Mouse (Mus musculus) embryonic facial prominence, embryonic 15.5 days (tissue): Measurements from ENCODE around the gene Fbxo48. TPM values are rescaled to one million over a fixed set of nuclear protein-coding genes. Genes with fewer than 3 reads are reported as not detected.

Experiments used
- ATAC-seq: fragments of 200-750 bp; cut with Nextera tagmentation; 2 replicates; pipeline ENCODE4 v1.8.0; 2017; ENCODE audit warnings: low read depth, moderate TSS enrichment; ENCODE audit not compliant: insufficient number of reproducible peaks, low FRiP score, low TSS enrichment
- H3K27ac ChIP-seq: fragments of 300-500 bp; sonication (generic); replicated peaks from 2 replicates; pipeline ENCODE4 v1.5.1; 2015; ENCODE audit warnings: mild to moderate bottlenecking, inconsistent platforms
- H3K27me3 ChIP-seq: fragments of 300-500 bp; sonication (generic); 2 replicates; pipeline ENCODE4 v1.6.1; 2015; ENCODE audit warnings: inconsistent platforms
- H3K36me3 ChIP-seq: fragments of 300-500 bp; sonication (generic); 2 replicates; pipeline ENCODE4 v1.6.1; 2015; ENCODE audit warnings: mild to moderate bottlenecking, inconsistent platforms
- H3K4me1 ChIP-seq: fragments of 300-500 bp; sonication (generic); 2 replicates; pipeline ENCODE4 v1.6.1; 2015; ENCODE audit warnings: inconsistent platforms
- H3K4me2 ChIP-seq: fragments of 300-500 bp; sonication (generic); replicated peaks from 2 replicates; pipeline ENCODE4 v1.6.1; 2015; ENCODE audit warnings: mild to moderate bottlenecking, inconsistent platforms
- H3K4me3 ChIP-seq: fragments of 300-500 bp; sonication (generic); replicated peaks from 2 replicates; pipeline ENCODE4 v1.5.1; 2015; ENCODE audit warnings: mild to moderate bottlenecking, inconsistent platforms
- H3K9ac ChIP-seq: fragments of 300-500 bp; sonication (generic); 2 replicates; pipeline ENCODE4 v1.6.1; 2015; ENCODE audit warnings: inconsistent platforms
- H3K9me3 ChIP-seq: fragments of 300-500 bp; sonication (generic); replicated peaks from 2 replicates; pipeline ENCODE4 v1.6.1; 2016; ENCODE audit warnings: inconsistent platforms
- WGBS: fragments of 180-500 bp; shearing (Covaris S2); methylation state at CpG from one replicate; pipeline ENCODE4 v1.1.7; 2015; 5-methylcytosine and 5-hydroxymethylcytosine counted together
- polyA plus RNA-seq: library from polyadenylated mRNA; unstranded; fragments of >200 nt; fragmentation: Nextera tagmentation; extraction: Ambion mirVana; gene quantifications from 2 replicates; pipeline ENCODE4 v1.2.1, GENCODE M21; 2015

Fbxo48 gene
- polyA plus RNA-seq: 0.98 and 1.2 TPM in 2 replicates

DNA sequence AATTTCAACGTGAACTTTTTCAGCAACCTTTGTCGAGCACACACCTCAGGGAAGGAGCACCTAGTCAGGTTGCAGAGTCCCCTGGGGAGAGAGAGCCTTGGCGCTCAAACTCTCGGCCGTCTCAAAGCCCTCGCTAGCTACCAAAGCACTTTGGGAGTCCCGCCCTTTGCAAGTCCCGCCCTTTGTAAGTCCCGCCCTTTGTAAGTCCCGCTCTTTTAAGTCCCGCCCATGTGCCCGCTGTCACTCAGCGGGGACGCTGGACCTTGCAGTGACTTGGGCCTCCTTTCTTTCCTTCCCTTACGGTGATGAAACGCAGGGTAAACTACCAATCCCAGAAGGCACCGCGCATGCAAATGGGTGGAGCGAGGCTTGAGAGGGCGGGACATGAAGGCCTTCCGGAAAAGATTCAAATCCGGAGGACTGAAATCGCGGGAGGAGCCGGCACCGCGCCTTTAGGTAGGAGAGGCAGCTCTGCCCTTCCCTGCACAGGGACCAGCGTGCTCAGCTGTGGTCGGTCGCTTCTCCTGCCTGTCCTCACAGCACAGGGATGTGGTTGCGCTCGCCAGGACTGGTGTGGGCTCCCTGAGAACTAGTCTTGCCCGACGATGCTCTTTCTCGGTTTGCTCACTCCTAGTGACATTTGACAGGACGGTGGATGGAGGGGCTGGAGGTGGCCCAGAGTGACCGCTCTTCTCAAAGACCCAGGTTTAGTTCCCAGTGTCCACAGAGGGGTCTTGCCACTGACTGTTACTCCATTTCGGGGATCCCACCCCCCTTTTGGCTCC, at the start of gene Fbxo48:
Gene Fbxo48, plus strand, starts transcription at position 400 of the 785 bp plus-strand sequence.
- H3K27me3 ChIP-seq: no peaks in the 10 kb centered on the region
- H3K27ac ChIP-seq: peak within 1 kb of the TSS; percentile 44; the same call in 1 of the 2 replicates
- H3K4me1 ChIP-seq: peaks cover 21% of the 10 kb centered on the region; the same call in 1 of the 2 replicates
- peak within 1 kb of the TSS; percentile 72 for H3K4me2 ChIP-seq
- peak within 1 kb of the TSS; percentile 57 for H3K4me3 ChIP-seq
- under 1% methylated on average over 38 of the region's 38 CpGs for WGBS
- peak; percentile 100 for ATAC-seq
- H3K9me3 ChIP-seq: no peaks in the 10 kb centered on the region
- H3K9ac ChIP-seq: peak within 1 kb of the TSS; percentile 50
- H3K36me3 ChIP-seq: no peaks in the 10 kb centered on the region

DNA sequence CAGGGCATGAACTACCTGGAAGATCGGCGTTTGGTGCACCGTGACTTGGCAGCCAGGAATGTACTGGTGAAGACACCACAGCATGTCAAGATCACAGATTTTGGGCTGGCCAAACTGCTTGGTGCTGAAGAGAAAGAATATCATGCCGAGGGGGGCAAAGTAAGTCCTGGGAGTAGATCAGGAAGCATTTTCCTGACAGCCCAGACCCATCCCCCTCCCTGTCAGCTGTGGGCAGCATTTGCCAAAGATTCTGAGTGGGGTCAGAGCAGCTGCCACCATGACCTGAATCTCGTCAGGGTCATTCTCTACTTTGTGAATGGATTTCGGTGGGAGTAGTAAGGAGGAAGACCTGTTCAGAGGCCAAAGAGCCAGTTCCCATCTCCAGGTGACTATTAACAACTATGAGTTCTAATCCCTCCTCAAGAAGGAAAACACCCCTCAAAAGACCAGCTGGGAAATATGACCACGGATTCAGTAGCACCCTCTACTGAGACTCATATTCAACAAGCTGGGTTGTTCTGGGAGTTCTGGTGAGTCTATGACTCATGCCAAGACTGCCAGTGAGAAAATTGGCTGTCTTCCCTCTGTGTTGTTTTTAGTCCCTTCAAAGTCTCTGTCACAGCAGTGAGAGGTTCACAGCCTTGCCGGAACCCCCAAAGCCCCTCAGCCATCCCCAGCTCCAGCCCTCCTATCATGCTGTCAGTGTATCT, 46.7 kb upstream of the Fbxo48 start:
- Histone ChIP-seq H3K27ac (no peak overlapping the region), H3K4me2 (no peak overlapping the region), H3K9me3 (no peaks in the 10 kb centered on the region), H3K36me3 (peaks cover 10% of the 10 kb centered on the region; the same call in 1 of the 2 replicates), H3K4me1 (no peaks in the 10 kb centered on the region), H3K27me3 (no peaks in the 10 kb centered on the region), H3K9ac (no peak overlapping the region), H3K4me3 (no peak overlapping the region)
- 70% methylated on average over 8 of the region's 8 CpGs for WGBS
- no peak for ATAC-seq

DNA sequence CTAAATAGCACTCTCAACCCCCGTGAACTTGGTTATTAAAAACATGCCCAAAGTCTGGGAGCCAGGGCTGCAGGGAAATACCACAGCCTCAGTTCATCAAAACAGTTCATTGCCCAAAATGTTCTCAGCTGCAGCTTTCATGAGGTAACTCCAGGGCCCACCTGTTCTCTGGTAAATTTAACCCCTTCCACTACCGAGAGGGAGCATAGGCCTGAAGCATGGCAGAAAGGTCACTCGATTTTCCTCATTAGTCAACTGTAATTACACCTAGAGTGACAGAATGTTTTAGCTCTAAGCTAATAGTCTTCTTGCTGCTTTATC, 46.2 kb upstream of the Fbxo48 start:
- WGBS: 34% methylated on average over 3 of the region's 3 CpGs

DNA sequence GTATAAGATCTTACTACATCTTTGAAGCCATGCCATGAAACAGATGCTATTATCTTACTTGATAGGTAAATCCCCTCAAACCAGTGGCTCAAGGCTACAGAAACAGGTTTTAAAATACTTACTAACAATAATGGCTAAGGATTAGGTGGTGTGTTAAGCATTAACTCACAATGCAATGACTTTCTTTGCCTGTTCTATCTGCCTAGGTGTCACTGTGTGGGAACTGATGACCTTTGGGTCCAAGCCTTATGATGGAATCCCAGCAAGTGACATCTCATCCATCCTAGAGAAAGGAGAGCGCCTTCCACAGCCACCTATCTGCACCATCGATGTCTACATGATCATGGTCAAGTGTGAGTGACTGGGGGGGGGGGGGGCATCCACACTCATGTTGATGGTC, 44.6 kb upstream of the Fbxo48 start:
- Histone ChIP-seq H3K27ac (no peak overlapping the region), H3K9me3 (no peaks in the 10 kb centered on the region), H3K4me2 (no peak overlapping the region), H3K4me1 (no peaks in the 10 kb centered on the region), H3K36me3 (peaks cover 17% of the 10 kb centered on the region), H3K4me3 (no peak overlapping the region), H3K27me3 (no peaks in the 10 kb centered on the region), H3K9ac (no peak overlapping the region)
- ATAC-seq: no peak
- 94% methylated on average over 2 of the region's 2 CpGs for WGBS

More for the DNA sequence above, 46.2 kb upstream of the Fbxo48 start:
- Histone ChIP-seq H3K9me3 (no peaks in the 10 kb centered on the region), H3K4me2 (no peak overlapping the region), H3K36me3 (peaks cover 7% of the 10 kb centered on the region; the same call in 1 of the 2 replicates), H3K27ac (no peak overlapping the region), H3K9ac (no peak overlapping the region), H3K4me3 (no peak overlapping the region), H3K27me3 (no peaks in the 10 kb centered on the region), H3K4me1 (no peaks in the 10 kb centered on the region)
- no peak for ATAC-seq

DNA sequence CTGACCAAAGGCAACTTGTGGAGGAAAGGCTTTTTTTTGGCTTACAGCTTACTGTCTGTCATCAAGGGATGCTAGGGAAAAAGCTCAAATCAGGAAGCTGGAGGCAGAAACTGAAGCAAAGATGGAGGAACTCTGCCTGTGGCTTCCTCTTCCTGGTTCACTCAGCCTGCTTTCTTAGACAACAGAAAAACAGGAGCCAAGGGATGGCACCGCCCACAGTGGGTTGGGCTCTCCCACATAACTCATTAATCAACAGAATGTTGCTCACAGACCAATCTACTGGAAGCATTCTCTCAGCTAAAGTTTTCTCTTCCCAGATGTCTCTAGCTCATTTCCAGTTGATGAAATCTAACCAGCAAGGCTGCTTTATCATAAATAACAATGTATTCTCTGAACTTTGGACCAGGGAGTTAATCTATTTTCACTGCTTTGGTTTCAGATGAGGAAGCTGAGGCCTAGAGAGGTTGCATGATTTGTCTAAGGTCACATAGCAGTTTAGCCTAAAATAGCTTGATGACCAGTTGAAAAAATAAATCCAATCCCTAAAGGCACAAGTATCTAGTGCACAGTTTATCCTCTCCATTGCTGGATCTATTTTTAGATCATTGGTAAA, 43.6 kb upstream of the Fbxo48 start:
- 86% methylated on average over 1 of the region's 1 CpGs for WGBS
- no peak overlapping the region for H3K9ac ChIP-seq
- H3K27ac ChIP-seq: no peak overlapping the region
- H3K9me3 ChIP-seq: no peaks in the 10 kb centered on the region
- H3K27me3 ChIP-seq: no peaks in the 10 kb centered on the region
- no peaks in the 10 kb centered on the region for H3K4me1 ChIP-seq
- no peak overlapping the region for H3K4me3 ChIP-seq
- no peak overlapping the region for H3K4me2 ChIP-seq
- peaks cover 17% of the 10 kb centered on the region for H3K36me3 ChIP-seq
- no peak for ATAC-seq

DNA sequence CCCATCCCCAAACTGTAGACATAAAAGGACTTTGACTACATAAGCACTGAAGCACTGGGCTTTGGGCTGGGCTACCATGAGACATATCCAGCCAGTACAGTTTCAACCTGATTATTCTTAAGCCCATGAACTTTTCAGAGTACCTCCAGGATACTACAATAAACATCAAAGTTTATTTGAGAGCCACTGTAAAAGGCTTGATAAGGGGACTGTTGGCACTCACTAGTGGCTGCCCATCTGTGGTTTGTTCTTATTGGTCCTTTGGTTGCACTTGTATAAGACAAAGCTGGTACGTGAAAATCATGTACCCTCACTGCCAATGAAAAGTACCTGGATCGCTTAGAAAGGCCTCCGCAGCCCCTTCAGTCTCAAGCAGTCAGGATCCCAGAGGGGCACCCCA, 36.4 kb upstream of the Fbxo48 start:
- ATAC-seq: no peak
- Histone ChIP-seq H3K9ac (no peak overlapping the region), H3K27me3 (no peaks in the 10 kb centered on the region), H3K36me3 (peaks cover 12% of the 10 kb centered on the region), H3K4me2 (no peak overlapping the region), H3K27ac (no peak overlapping the region), H3K9me3 (no peaks in the 10 kb centered on the region), H3K4me1 (no peaks in the 10 kb centered on the region), H3K4me3 (no peak overlapping the region)
- WGBS: 76% methylated on average over 3 of the region's 3 CpGs

DNA sequence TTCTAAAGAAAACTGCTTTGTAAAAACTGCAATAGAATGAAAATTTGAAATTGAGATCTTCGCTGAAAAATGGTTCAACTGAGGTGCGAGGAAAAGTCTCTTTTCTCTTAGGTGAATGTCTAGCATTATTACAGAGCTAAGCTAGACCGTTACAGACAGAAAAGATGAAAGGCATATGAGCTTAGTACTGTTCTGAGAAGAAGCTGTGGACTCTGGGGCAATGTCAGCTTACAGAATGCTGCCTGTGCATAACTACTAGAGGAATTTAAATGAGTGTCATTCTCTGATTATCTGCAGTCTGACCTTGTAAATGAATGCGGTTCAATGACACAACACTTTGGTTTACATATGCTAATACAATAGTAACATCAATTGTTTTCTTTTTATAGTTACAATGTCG, 35.3 kb upstream of the Fbxo48 start:
- no peak overlapping the region for H3K4me3 ChIP-seq
- no peak for ATAC-seq
- no peaks in the 10 kb centered on the region for H3K27me3 ChIP-seq
- H3K9ac ChIP-seq: no peak overlapping the region
- H3K4me1 ChIP-seq: no peaks in the 10 kb centered on the region
- 79% methylated on average over 5 of the region's 5 CpGs for WGBS
- H3K4me2 ChIP-seq: no peak overlapping the region
- H3K27ac ChIP-seq: no peak overlapping the region
- H3K36me3 ChIP-seq: peaks cover 4% of the 10 kb centered on the region; the same call in 1 of the 2 replicates
- H3K9me3 ChIP-seq: no peaks in the 10 kb centered on the region

DNA sequence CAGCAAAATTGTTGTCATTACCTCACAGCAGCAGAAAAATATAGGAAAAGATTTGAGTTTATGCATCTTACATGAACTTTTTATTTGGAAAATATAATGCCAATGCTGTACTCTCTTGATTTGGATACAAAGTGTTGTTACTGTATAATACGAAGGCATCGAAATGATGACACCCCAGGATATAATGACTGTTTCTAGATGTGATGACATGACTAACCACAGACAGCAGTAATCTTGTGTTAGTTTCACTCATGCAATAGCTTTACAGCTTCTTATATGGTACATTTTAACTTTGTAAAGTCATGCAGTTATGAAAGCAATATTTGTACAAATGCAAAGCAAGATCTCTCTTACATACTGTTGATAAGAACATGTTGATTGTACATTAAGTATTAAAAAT, 33.7 kb upstream of the Fbxo48 start:
- Histone ChIP-seq H3K9ac (no peak overlapping the region), H3K4me1 (no peaks in the 10 kb centered on the region), H3K36me3 (no peaks in the 10 kb centered on the region), H3K27me3 (no peaks in the 10 kb centered on the region), H3K4me3 (no peak overlapping the region), H3K4me2 (no peak overlapping the region), H3K9me3 (no peaks in the 10 kb centered on the region), H3K27ac (no peak overlapping the region)
- ATAC-seq: no peak
- 92% methylated on average over 2 of the region's 2 CpGs for WGBS

DNA sequence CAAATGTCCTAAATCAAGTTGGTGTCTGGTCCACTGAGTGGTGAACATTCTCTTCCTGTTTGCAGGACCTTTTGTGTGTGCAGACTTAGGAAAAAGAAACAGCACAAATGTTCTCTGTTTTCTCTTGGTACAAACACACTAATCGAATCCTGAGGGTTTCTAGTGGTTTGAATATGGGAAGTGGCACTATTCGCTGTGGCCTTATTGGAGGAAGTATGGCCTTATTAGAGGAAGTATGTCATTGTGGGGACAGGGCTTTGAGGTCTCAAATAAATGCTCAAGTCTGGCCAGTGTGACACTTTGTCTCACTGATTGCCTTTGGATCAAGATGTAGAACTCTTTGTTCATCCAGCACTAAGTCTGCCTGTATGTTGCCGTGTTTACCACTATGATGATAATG, 19.0 kb upstream of the Fbxo48 start:
- WGBS: 90% methylated on average over 3 of the region's 3 CpGs

DNA sequence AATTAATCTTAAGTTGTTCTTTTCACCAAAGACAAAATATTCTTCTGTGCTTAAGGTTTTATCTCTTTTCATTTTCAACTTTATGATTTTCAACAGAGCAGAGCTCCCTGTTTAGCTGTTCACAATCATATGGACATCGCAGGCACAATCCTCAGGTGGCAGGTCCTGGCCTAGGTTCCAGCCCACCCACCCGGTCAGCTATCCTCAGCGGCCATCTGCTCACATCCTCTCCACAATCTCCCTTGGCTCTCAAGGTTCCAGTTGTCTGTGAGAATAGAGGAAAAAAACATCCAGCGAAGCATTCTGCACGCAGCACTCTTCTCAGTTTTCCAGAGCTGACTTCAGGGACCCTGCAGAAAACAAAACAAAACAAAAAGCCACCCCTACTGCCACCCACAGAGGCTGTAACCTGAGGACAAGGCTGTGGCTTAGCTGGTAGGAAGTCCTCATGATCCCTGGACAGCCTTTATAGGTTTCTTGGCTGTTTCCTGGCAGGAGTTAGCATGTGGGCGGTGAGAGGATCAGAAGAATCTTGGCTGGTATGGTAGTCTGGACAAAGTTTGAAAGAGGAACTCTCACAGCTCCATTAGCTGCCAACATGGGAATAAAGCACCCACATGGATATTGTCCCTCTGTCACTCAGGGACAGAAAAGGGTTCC, 15.5 kb upstream of the Fbxo48 start:
- Histone ChIP-seq H3K9ac (no peak overlapping the region), H3K4me3 (no peak overlapping the region), H3K4me1 (no peaks in the 10 kb centered on the region), H3K27ac (peak overlapping the region; percentile 34), H3K36me3 (no peaks in the 10 kb centered on the region; the same call in 1 of the 2 replicates), H3K9me3 (no peaks in the 10 kb centered on the region), H3K27me3 (no peaks in the 10 kb centered on the region), H3K4me2 (no peak overlapping the region)
- ATAC-seq: peak; percentile 54; the same call in 1 of the 2 replicates
- 57% methylated on average over 6 of the region's 6 CpGs for WGBS

More for the DNA sequence above, 19.0 kb upstream of the Fbxo48 start:
- ATAC-seq: no peak
- Histone ChIP-seq H3K4me1 (no peaks in the 10 kb centered on the region), H3K9ac (no peak overlapping the region), H3K9me3 (no peaks in the 10 kb centered on the region), H3K4me3 (no peak overlapping the region), H3K27ac (no peak overlapping the region), H3K36me3 (no peaks in the 10 kb centered on the region), H3K4me2 (no peak overlapping the region), H3K27me3 (no peaks in the 10 kb centered on the region)
